Mouse (Mus musculus): ENCODE data around the gene Tmem63a.
"Not testable (repeated sequence)": the region's sequence is repeated elsewhere in the genome, so short reads cannot be mapped to it uniquely, and the experiment has no call there.

The Tmem63a gene

DNA sequence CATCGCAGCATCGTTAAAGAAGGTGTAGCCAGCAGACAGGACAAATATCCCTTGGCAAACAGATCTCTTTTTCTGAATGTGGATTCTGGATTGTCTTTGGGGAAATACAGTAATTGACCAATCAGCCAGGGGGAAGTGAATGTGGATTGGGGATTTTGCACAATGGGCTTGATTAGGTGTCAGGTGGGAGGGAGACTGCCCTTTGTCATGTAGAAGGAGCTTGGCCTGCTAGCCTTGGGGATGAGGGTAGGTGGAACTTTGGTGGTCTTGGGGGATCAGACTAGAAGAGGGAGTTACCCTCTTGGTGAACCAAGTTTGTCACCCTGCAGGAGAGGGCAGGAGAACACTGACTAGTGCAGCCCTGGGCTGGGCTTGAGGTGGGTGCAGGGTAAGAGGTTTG lies 17.4 kb upstream of the Tmem63a start:
- in situ Hi-C loops (cut with MboI, MseI) = no loop called here

DNA sequence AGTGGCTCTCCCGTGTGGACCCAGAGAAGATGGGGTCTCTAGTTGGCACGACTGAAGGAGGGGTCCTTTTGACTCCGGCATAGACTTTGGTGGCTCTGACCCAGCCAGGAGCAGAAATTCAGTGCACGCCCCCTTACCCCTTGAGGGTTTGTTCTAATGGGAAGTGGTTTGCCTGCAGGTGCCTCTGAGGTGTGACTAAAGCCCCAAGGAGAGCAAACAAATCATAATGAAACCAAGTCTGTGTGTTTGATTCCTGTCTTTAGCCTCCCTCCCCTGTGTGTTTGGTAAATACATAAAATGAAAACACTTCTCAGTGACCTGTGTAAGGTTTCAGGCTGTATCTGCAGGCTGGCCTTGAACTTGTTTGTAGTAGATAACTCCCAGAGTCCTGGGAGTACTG lies 15.9 kb upstream of the Tmem63a start:
- in situ Hi-C loops (cut with MboI, MseI) = no loop called here

- in situ Hi-C loops (cut with MboI, MseI) = no loop called here
Observed at GRCm38 (mm10) chr1:180929599-180929998, 12.5 kb upstream of the Tmem63a start.

GRCm38 (mm10) chr1:180931106-180931505 lies 11.0 kb upstream of the Tmem63a start:
- in situ Hi-C loops (cut with MboI, MseI) = no loop called here

GRCm38 (mm10) chr1:180933659-180934058 lies 8.5 kb upstream of the Tmem63a start:
- in situ Hi-C loops (cut with MboI, MseI) = no loop called here

- in situ Hi-C loops (cut with MboI, MseI) = no loop called here
Observed at GRCm38 (mm10) chr1:180934467-180935419, 7.4 kb upstream of the Tmem63a start, which contains the start of gene Lefty1. Lefty1 (plus strand) TSS chr1:180935022.

DNA sequence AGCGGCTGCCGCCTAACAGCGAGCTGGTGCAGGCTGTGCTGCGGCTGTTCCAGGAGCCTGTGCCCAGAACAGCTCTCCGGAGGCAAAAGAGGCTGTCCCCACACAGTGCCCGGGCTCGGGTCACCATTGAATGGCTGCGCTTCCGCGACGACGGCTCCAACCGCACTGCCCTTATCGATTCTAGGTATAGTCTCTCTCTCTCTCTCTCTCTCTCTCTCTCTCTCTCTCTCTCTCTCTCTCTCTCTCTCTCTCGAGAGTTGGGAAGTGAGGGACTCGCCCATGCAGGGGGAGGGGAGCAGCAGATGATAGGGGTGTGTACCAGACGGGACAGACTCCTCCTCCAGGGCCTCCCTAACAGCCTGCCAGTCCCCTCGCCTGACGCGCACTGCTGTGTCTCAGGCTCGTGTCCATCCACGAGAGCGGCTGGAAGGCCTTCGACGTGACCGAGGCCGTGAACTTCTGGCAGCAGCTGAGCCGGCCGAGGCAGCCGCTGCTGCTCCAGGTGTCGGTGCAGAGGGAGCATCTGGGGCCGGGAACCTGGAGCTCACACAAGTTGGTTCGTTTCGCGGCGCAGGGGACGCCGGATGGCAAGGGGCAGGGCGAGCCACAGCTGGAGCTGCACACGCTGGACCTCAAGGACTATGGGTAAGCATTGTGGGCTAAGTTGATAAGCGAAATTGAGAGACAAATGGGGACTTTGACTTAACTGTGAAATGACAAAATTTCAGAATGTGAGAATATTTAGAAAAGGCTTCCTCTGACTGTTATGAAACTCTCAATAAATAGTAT lies 5.3 kb upstream of the Tmem63a start:
- in situ Hi-C loops (cut with MboI, MseI) = not testable (repeated sequence)

DNA sequence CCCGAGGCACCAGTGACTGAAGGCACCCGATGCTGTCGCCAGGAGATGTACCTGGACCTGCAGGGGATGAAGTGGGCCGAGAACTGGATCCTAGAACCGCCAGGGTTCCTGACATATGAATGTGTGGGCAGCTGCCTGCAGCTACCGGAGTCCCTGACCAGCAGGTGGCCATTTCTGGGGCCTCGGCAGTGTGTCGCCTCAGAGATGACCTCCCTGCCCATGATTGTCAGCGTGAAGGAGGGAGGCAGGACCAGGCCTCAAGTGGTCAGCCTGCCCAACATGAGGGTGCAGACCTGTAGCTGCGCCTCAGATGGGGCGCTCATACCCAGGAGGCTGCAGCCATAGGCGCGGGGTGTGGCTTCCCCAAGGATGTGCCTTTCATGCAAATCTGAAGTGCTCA lies 4.5 kb upstream of the Tmem63a start:
- in situ Hi-C loops (cut with MboI, MseI) = not testable (repeated sequence)

GRCm38 (mm10) chr1:180938781-180939180 lies 3.4 kb upstream of the Tmem63a start:
- in situ Hi-C loops (cut with MboI, MseI) = not testable (repeated sequence)

DNA sequence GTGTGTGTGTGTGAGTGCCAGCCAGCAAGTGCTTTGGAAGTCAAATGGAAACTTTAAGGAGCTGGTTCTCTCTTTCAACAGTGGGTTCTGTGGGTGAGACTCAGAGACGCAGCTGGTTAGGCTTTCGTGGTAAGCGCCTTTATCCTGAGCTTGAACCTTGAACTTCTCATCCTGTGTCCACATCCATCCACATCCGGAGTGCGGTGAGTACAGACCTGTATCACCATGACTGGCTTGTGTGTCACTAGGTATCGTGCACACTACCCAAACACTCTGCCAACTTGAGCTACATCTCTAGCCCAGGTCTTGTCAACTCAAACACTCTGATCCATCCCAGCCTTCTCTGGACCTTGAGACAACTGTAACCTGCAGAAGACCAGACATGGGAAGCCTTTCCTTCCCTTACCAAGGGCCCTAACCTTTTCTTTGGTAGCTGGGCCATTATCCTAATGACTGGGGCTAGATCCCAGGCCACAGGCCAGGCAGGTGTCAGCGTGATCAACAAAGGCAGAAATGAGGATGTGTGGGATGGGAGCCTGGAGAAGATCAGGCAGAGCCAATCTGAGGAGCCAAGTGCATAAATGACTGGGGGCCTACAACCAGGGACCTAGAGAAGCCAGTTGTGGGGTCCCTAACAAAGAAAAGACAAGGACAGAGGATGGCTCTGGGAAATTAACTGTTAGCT lies 1.2 kb upstream of the Tmem63a start:
- in situ Hi-C loops (cut with MboI, MseI) = loop anchor here (5.0 kb wide), 1 partner anchor 39 kb away; the partner anchor contains the start of gene Pycr2

DNA sequence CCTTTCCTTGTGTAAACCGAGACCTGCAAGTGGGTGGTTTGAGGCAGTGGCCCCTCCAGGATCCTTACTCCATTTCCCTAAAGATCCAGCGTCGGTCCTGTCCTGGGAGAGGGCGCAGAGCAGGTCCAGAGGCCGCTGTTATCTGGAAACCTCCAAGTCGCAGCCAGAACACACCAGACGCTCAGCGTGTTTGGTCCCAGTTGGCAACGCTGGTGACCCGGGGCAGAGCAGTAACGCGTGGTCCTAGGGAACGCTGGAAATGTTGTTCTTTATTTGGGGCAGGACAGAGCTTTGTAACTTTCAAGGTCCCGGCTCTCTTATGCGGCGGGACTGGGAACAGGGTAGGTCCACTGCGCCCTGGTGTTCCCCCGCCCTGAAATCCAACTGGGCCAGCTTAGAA lies 418 bp upstream of the Tmem63a start:
- in situ Hi-C loops (cut with MboI, MseI) = loop anchor here (5.0 kb wide), 1 partner anchor 39 kb away; the partner anchor contains the start of gene Pycr2

GRCm38 (mm10) chr1:180943032-180943644 lies 994 bp downstream of the Tmem63a start:
- in situ Hi-C loops (cut with MboI, MseI) = loop anchor here (5.0 kb wide), 1 partner anchor 41 kb away; the partner anchor contains the start of gene Pycr2

- in situ Hi-C loops (cut with MboI, MseI) = loop anchor here (5.0 kb wide), 1 partner anchor 42 kb away; the partner anchor contains the start of gene Pycr2
Observed at GRCm38 (mm10) chr1:180943896-180944295, 1.8 kb downstream of the Tmem63a start.

GRCm38 (mm10) chr1:180944553-180944952 lies 2.4 kb downstream of the Tmem63a start:
- in situ Hi-C loops (cut with MboI, MseI) = loop anchor here (5.0 kb wide), 1 partner anchor 42 kb away; the partner anchor contains the start of gene Pycr2

DNA sequence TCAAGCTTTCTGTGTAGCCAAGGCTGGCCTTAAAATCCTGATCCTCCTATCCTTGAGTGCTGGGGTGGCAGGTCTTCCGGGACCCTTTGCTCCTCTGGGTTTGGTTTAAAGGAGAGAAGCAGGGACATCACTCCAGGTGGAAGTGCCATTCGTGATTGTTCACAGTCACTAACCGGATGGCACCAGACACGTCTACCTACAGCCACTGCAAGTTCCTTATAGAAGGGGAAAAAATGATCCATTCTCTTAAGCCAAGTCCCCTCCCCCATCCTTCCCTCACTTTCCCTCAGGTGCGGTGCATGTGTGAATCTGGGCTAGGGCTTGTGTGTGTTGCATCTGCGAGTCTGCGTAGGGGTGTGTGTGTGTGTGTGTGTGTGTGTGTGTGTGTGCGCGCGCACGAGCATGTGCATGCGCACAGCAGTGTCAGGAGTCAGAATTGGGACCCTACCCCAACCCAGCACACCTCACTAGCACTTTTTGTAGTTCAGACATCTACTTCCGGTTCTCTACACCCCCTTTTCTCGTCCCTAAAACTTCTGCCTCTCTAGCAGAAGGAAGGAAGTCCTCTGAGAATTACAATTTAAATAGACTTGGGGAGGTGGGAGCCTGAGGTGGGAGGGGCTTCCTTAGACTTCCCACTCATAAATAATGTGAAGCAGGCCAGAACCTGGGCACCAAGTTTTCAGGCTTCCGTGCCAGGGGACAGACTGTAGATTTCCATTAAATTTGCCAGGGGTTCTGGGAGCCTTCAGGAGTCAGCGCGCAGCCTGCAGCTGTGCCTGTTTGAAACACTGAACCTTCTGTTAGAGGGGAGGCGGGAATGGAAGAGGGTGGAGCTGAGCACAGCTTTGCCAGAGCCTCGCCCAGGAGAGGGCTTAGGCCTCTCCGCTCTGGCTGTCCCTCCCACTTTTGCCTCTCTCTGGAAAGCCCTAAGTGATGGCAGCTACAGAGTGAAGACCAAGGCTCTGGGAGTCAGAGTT lies 3.1 kb downstream of the Tmem63a start:
- in situ Hi-C loops (cut with MboI, MseI) = no loop called here

GRCm38 (mm10) chr1:180946448-180946847 lies 4.3 kb downstream of the Tmem63a start:
- in situ Hi-C loops (cut with MboI, MseI) = no loop called here

DNA sequence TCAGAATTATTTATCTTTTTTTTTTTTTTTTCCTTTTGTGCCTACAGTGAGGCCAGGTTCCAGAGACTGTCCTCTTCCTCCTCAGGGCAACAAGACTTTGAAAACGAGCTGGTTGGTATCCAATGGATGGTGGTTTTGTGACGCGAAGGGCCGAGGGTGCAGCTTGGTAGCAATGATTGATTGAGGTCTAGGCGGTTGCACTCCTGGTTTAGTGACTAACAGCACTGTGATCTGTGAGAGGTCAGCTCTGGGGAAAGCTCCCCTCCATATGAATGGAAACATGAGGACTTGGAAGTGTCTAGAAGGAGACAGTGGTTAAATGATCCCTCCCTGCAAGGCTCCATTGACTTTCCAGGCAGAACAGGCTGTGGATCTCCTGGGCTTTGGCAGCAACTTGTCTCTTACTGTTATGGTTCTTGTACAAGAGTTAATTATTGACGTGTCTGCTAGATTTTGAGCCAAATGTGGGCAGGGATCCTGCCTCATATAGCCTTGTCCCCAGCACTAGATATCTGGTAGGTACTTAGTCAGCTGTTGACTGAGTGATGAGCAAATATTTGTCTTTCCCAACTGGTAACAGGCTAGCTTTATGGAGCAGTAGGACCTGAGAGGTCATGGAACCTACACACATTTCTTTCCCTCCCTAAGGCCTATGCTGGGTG lies 10.1 kb downstream of the Tmem63a start:
- in situ Hi-C loops (cut with MboI, MseI) = no loop called here

DNA sequence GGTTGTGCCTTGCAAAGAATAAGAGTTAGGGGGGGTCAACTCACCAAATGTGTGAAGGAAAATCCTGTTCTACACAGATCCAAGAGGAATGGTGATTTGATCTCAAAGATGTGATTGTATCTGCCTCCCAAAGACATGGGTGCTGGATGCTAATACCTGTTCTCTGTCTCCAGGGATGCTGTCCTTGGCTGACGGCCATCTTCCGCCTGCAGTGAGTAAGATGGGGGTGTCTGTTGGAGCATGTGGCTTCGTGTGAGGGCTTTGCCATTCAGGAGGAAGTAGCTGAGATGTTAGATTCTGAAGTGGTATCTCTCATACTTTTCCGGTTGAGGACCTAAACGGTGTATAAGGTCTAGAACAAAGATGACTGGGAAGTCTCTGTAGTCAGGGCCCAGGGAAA lies 10.7 kb downstream of the Tmem63a start:
- in situ Hi-C loops (cut with MboI, MseI) = no loop called here

GRCm38 (mm10) chr1:180956401-180956800 lies 14.3 kb downstream of the Tmem63a start:
- in situ Hi-C loops (cut with MboI, MseI) = no loop called here
